Mouse (Mus musculus): Measurements from ENCODE around the gene Pdcd1lg2.

Pdcd1lg2 gene

DNA sequence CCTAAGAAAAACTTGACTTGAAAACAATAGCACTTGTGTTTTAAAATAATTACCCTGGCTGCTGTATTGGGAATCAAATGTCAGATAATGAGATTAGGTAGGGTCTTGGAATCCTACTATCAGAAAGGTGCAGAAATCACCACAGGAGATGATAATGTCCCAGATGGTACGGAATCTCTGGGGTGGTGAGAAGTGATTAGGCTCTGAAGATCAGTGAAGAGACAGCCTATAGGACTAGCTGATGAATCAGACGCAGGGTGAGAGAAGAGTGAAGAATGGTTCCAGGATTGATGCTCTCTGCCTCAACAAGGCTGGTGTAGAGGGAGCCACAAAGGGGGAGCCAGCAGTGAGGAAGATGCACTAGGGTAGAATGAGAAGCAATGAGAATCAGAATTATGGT, 6.5 kb downstream of the Pdcd1lg2 start:
- CTCF ChIA-PET: no interaction called here

DNA sequence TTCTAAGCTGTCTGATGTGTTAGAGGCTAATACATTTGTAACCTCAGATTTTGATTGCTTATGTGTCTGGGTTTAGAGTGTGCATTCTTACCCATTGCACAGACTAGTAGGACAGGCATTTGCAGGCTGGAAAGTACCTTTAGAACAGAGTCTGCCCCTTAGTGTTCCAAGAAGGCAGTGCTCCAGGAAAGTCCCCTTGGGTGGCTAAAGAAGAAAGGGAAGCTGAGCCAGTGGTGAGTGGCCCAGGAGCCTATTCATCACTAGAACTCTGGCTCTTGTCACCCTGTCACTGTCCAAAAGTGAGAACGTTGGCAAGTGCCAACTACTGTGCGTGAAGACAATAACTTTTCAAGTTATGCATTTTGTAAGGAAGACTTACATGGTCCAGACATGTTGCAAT, 7.2 kb downstream of the Pdcd1lg2 start:
- CTCF ChIA-PET: interaction anchor here (0.6 to 1.1 kb wide), 2 partner anchors 38 to 51 kb away, joined by 3 to 4 read pairs; no protein-coding TSS in a partner anchor

DNA sequence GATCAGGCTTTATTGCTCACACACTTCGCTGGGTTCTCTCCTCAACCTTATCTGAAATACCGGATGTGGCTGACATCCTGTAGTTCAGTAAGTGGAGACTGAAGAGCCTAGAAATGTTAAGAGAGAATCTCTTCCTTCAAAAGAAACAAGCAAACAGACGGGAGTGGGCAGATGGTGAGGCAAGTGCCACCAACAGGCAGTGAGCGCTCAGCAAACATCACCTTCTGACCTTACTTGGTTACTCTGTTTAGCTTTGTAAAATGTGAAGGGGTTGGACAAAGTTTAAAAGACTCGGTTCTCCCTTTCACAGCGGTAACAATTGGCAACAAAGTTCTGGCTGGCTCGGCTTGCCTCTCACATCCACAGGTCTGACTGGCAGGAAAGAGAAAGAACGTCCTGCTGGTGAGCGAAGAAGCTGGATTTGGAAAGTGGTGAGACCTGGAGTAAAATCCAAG, 8.0 kb downstream of the Pdcd1lg2 start:
- CTCF ChIA-PET: interaction anchor here (0.6 to 1.1 kb wide), 3 partner anchors 23 to 208 kb away, joined by 3 read pairs; no protein-coding TSS in a partner anchor

DNA sequence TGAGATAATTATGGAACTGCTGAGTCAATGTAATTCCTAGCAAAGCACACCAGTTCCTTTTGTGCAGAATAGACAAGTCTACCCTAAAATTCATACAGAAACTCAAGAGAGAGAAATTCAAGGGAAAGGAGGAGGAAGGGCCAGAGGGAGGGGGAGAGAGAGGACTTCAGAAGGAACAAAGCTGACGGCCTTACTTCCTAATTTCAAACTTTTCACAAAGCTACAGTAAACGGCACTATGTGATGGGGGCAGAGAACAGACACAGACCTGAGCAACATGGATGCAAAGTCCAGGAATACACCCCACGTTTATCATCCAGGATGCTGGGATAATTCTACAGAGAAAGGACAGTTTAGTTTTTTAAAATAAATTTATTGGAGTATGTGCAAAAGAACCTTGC, 8.8 kb downstream of the Pdcd1lg2 start:
- CTCF ChIA-PET: no interaction called here

DNA sequence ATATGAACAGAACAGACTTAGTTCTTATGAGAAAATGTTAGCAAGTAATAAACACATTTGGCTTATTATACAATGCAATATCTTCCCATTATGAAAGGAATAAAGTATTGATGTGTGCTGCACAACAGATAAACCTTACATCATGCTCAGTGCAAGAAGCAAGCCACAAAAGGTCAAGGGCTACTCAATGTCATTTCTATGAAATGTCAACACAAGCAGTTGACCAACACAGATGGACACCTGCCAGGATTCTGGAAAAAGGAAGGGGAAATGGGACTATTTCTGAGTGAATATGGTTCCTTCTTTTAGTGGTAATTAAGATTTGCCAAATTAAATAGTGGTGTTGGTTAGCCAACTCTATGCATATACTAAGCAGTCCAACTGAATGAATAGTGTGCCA, 9.2 kb downstream of the Pdcd1lg2 start:
- CTCF ChIA-PET: no interaction called here

DNA sequence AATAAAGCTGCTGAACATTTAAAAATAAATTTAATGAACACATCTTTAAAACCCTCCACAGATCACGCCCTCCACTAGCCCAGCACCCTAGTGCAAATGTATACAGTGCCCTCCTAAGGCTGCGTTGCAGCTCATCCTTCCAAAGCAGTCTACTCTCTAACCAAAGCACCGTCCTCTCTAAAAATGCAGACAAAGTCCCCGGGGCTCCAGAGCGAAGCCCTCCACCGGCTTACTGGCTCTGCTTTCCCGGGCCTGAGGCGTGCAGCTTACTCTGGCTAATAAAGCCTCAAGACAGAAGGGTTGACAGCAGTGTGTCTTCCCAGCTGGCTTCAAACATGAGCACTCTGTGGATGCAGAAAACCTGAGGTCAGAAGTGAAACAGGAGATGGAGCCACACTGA, 9.7 kb downstream of the Pdcd1lg2 start:
- CTCF ChIA-PET: no interaction called here

DNA sequence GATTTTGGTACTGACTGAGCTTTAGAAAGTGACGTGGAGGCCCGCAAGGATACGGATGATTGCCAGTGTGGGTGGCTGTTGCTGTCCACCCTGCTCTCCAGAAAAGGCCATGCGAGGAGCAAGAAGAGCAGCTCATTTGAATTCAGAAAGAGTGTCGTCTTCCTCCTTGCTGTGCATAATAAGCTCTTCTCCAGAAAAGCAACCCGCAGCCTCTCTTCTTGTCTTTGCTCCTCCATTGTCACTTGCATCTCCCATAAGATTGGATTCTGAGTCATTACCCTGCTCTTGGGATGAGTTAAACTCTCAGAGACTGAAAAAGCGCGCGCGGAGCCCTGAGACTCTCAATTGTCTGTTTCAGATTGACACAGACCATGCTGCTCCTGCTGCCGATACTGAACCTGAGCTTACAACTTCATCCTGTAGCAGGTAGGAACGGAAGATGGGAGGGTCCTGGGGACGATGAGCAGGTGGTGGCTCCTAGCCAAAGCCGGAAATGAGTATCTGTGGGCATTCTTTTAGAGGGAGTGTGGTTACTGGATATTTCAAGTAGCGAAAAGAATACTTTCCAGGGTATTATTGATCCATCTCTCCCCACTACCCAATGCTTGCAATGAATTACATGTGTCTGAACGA, 11.4 kb downstream of the Pdcd1lg2 start:
- CTCF ChIA-PET: interaction anchor here (0.6 kb wide), 2 partner anchors 8 to 44 kb away, joined by 3 to 7 read pairs; no protein-coding TSS in a partner anchor

DNA sequence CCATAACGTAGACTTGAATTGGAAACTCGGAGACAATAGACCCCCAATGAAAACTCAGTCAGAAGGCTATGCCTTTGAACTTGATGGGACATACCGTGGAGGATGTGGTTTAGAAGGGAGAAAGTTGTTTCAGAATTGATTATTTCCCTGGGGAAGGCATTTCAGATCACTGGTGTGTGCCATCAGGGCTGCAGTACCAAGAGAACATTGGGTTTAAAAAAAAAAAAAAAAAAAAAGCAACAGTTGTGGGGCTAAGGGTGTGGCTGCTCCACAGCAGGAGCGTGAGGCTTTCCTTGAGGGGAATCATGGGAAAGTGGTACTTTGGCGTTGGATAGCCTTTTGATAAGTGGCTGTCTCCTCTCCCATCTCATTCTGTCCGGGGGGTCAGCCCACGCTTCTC, 12.1 kb downstream of the Pdcd1lg2 start:
- CTCF ChIA-PET: interaction anchor here (0.8 kb wide), 1 partner anchor 33 kb away, joined by 3 read pairs; no protein-coding TSS in a partner anchor

DNA sequence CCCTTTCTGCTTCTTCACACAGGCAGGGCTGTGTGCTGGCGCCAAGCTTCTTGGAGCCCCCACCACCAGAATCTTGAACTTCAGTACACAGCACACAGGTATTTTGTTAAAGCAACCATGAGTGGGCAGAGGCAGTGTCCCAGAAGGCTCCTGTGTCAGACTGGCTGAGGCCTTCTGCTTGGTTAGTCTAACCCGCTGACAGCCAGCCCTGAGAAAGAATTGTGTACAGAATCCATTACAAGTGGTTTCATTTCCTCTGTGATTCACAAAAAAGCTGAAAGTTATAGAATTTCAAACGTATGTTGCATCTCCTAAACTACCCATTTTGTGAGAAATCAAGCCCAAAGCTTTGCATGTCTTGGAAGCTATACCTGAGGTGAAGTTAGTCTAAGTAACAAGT, 19.8 kb downstream of the Pdcd1lg2 start:
- CTCF ChIA-PET: interaction anchor here (0.5 to 1.0 kb wide), 7 partner anchors 9 to 63 kb away, joined by 3 to 13 read pairs (median 3); no protein-coding TSS in a partner anchor

DNA sequence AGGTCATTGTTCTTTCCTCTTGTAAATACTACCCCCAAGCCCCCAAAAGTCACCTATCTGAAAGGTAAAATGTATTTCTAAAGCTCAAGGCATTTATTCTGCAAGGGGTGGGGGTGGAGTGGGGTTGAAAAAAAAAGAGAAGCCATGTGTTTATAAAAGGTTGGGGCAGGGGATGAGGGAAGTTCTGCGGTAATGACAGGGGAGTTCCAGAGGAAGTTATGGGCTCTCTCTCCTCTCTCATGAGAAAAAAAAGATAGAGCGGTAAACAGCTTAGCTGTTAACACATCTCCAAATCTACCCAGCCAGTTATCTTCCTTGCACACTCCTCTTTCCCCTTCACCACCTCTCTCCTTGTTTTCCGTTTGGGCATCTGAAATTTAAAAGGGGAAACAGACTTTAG, 20.2 kb downstream of the Pdcd1lg2 start:
- CTCF ChIA-PET: interaction anchor here (0.6 to 1.0 kb wide), 5 partner anchors 24 to 63 kb away, joined by 3 to 5 read pairs (median 3); no protein-coding TSS in a partner anchor

DNA sequence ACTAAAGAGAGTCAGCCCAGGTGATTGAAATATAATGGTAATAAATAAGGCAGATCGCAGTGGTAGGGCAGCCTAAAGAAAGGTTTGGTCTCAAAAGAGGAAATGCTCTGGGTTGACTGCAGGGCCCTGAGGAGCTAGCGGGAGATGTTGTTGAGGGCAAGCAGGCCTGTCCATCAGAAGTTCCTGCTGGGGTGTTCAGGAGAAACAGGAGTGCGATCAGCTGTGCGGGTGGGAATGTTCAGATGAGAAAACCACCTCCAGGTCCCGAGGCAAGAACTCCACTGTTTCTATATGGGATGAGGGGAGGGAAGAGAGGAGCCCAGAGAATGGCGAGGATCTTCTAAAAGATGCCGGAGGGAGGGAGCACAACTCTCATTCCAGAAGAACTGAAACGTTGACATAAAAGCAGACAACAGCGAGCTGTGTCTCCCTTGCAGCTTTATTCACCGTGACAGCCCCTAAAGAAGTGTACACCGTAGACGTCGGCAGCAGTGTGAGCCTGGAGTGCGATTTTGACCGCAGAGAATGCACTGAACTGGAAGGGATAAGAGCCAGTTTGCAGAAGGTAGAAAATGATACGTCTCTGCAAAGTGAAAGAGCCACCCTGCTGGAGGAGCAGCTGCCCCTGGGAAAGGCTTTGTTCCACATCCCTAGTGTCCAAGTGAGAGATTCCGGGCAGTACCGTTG, 26.2 kb downstream of the Pdcd1lg2 start:
- CTCF ChIA-PET: no interaction called here

DNA sequence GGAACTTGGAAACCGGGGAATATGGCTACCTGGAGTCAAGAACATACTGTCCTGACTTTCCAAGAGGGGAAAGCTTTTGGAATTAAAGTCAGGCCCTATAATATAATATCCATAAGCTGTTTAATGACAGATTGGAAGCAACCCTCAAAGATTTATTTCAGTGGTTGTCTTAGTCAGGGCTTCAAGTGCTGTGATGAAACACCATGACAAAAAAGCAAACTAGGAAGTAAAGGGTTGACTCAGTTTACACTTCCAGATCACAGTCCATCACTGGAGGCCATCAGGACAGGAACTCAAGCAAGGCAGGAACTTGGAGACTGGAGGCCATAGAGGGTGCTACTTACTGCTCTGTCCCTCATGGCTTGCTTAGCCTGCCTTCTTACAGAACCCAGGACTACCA, 27.1 kb downstream of the Pdcd1lg2 start:
- CTCF ChIA-PET: interaction anchor here (0.5 kb wide), 1 partner anchor 182 kb away, joined by 3 read pairs; no protein-coding TSS in a partner anchor

DNA sequence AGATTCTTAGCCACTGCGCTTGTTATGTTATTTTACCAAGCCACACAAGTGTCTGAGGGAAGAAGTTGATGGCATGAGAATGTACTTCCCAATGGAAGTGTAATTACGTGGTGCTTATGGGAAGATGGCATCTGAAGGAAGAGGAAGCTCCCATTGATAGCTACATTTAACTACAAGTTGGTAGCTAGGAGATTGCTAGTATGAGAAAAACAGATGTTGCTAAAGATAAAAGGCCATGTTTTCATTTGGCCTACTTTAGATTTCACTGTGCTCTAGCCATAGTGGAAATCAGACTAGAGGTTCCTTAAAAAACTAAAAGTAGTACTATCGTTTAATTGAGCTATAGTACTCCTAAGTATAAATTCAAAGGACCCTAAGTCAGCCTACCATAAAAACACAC, 28.5 kb downstream of the Pdcd1lg2 start:
- CTCF ChIA-PET: interaction anchor here (0.6 kb wide), 2 partner anchors 51 to 58 kb away, joined by 3 read pairs; no protein-coding TSS in a partner anchor

DNA sequence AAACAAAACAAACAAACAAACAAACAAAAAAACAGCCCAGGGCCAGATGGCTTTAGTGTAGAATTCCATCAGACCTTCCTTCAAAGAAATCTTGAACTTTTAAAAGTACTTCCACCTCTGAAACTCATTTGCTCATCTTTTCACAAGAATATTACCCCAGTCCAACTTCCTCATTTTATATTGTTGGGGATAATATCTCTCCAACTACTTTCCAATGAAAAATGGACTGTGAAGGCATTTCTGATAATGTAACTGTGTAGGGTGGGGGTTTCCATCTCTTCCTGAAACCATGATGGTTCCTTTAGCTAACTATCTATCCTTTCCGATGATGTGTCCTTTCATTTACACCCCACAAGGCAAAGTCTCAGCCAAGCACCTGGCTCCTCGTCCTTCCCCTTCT, 31.8 kb downstream of the Pdcd1lg2 start:
- CTCF ChIA-PET: interaction anchor here (0.6 to 0.7 kb wide), 2 partner anchors 15 to 90 kb away, joined by 3 read pairs; no protein-coding TSS in a partner anchor

DNA sequence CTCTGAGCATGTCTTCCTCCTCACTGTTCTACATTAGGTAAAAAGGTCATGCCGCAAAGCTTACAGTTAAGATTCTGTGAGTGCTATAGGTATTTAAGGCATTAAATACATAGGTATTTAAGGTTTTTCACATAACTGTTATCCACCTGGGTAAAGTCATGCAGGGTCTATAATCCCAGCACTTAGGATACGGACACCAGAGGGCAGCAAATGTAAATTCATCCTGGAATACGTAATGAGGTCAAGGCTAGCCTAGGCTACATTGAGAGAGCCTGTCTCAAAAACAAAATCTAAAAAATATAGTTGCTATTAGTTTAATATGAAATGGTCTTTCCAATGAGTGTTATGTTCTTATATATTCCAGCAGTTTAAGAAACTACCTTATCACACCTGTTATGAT, 33.6 kb downstream of the Pdcd1lg2 start:
- CTCF ChIA-PET: no interaction called here

DNA sequence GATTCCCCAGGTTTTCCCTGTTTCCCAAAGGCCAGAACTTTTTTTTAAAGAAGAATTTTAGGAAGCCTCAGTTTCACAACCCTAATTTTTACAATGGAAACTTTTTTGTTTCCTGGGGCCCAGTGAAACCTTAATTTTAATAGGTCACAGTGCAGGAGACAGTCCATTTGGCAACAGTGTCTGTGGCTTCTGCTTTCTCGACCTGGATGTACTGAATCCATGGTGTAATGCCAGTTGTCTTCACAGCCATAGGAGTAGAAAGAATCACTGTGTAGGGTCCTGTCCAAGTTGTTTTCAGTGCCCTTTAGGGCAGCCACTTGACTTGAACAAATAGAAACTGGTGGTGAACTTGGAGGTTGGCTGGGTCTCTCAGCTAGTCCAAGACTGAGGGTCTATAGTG, 37.7 kb downstream of the Pdcd1lg2 start:
- CTCF ChIA-PET: no interaction called here

DNA sequence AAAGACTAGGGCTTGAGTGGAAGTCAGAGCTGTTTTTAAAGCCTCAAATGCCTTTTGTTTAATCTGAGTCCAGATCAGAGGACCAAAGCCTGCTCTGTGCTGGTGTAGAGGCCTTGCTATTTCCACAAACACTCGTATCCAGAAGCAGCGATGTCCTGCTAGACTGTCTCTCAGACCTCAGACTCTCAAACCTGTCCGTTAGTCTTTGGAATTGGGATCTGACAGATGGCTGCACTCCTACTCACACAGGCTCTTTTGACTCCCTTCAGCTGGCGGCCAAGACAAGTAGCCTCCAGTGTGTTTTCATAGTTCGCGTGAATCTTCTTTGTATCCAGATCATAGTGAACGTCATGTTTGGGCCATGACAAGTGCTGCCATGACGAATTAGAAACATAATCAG, 39.7 kb downstream of the Pdcd1lg2 start:
- CTCF ChIA-PET: no interaction called here

DNA sequence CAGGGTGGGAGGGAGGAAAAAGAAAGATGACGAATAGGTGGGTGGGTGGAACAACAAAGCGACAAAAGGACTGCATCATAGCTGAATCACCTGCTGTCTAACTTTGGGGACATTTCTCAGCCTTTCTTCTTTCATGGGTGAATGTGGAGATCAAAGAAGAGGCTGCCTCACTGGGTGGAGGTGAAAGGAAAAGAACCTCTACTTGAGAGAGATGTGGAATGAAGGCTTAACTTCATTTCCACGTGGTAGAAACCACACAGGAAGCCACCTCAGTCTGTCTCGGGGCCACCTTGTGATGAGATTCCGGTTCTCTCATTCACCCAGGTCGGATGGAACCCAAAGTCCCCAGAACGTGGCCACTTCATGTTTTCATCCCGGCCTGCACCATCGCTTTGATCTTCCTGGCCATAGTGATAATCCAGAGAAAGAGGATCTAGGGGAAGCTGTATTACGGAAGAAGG, 43.5 kb downstream of the Pdcd1lg2 start:
- CTCF ChIA-PET: interaction anchor here (0.9 to 1.1 kb wide), 3 partner anchors 24 to 40 kb away, joined by 3 to 4 read pairs (median 3); no protein-coding TSS in a partner anchor

DNA sequence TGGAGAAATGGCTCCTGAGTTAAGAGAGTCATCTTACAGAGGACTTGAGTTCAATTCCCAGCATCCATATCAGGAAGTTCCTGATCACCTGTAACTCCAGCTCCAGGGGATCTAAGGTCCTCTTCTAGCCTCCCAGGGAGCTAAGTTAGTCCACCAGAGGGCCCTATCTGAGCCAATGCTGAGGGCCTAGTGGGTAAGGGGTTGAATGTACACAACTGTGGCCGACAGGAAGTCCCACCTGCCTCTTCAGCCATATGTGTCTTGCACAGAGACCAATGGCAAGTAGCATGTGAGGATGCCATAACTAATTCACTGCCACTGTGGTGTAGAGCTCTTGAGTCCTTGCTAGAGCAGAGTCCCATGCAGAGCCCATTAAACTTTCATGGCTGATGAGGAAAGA, 44.4 kb downstream of the Pdcd1lg2 start:
- CTCF ChIA-PET: interaction anchor here (0.6 to 1.1 kb wide), 5 partner anchors 25 to 39 kb away, joined by 3 to 4 read pairs (median 3); no protein-coding TSS in a partner anchor

DNA sequence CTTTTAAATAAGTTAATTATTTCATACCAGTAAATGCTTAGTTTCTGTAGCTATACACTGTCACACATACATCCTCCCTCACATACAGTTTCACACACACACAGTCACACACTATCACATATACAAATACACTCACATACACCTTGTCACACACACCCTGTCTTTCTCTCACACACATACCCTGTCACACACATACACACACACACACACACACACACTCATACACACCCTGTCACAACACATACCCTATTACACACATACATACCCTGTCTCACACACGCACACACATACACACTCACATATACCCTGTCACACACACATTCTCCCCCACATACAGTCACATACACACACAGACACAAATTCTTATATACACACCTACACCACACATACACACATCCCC, 47.3 kb downstream of the Pdcd1lg2 start:
- CTCF ChIA-PET: interaction anchor here (0.6 to 0.8 kb wide), 2 partner anchors 15 to 27 kb away, joined by 3 read pairs; no protein-coding TSS in a partner anchor

DNA sequence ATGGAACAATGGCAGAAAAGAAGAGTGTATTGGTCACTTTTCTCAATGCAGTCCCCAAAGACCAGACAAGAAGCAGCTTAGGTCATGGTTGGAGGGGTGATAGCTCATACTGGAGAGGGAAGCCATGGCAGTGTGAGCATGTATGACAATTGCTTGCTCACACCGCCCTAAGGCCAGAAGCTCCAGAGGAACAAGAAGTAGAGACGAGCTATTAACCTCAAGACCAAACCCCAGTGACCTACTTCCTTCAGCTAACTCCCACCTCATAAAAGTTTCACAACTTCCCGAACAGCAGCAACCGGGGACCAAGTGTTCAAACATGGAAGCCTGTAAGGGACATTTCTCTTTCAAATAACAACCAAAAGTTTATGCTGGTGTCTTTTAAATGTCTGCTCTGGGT, 51.7 kb downstream of the Pdcd1lg2 start:
- CTCF ChIA-PET: no interaction called here

DNA sequence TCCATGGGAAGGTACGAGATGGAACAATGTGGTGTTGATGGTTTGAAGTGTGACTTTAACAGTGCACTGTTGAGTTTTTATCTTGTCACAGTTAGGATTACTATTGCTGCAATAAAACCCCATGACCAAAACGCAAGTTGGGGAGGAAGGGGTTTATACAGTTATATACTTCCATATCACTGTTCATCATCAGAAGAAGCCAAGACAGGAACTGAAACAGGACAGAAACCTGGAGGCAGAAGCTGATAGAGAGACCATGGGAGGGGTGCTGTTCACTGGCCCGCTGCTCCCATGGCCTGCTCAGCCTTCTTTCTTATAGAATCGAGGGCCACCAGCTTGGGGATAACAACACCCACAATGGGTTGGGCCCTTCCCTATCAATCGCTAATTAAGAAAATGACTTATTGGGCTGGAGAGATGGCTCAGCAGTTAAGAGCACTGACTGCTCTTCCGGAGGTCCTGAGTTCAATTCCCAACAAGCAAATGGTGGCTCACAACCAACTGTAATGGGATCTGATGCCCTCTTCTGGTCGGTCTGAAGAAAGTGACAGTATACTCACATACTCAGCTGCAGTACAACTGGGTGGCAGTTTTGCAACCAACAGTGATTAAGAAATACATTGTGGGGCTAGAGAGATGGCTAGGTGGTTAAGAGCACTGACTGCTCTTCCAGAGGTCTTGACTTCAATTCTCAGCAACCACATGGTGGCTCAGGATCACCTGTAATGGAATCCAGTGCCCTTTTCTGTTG, 53.1 kb downstream of the Pdcd1lg2 start:
- CTCF ChIA-PET: interaction anchor here (0.7 to 0.8 kb wide), 3 partner anchors 11 to 92 kb away, joined by 3 to 4 read pairs (median 3); no protein-coding TSS in a partner anchor

Measured in spleen, embryonic (tissue).